Mouse (Mus musculus): ENCODE measurements around the gene Esd. TPM values are rescaled to one million over a fixed set of nuclear protein-coding genes. Genes with fewer than 3 reads are reported as not detected.

Esd gene
- total RNA-seq (2021): 10 to 100 TPM; 66.1 to 83.7 TPM
- long read RNA-seq, experiment 1, transcript Esd-201 (9 exons, 1,988 nt): major isoform, 94 of 105 reads
- long read RNA-seq, experiment 1, partial matches to known transcripts: 4 of 105 reads
- long read RNA-seq, experiment 1, other reads (novel, unspliced or antisense): 5 of 105 reads
- long read RNA-seq, experiment 2, transcript Esd-201 (9 exons, 1,988 nt): major isoform, 100 of 109 reads
- long read RNA-seq, experiment 2, partial matches to known transcripts: 4 of 109 reads
- long read RNA-seq, experiment 2, other reads (novel, unspliced or antisense): 1 of 109 reads

DNA sequence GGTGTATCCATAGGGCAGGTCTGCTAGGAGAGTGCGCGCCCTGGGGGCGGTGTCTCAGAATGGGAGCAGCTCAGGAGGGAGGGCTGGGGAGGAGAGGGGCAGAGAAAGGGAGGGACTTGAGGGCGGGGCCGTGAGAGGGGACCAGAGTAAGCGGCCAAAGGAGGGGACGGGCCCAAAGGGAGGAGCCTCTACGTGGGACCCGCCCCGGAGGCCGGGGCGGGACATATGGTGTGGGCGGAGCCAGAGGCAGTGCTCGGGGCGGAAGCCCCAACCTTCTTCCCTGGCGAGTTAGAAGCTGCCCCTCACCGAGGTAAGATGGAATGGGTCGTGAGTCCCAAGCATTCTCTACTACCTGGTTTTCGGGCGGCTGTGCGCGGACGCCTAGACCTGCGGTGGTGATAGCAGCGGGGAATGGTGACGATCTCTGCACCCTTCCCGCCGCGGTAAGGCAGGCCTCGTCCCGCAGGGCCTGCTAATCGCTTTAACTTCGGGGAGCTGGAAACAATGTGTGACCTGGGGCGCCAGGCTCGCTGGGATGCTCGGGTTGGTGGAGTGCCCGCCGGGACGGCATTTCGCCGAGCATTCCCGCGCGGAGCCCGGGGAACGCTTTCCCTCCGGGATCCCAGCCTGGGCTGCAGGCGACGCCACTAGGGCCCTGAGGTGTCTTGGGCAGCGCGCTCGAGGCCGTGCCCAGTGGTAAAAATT lies at the start of gene Esd:
Gene Esd, plus strand, starts transcription at position 219 of the 705 bp plus-strand sequence.
- DNase-seq: peak; percentile 93

GRCm38 (mm10) chr14:74684298-74684978 lies 47.7 kb upstream of the Esd start:
- no peak for DNase-seq

- DNase-seq: no peak
Measured at GRCm38 (mm10) chr14:74691963-74692362, 40.1 kb upstream of the Esd start.

GRCm38 (mm10) chr14:74696766-74697165 lies 35.3 kb upstream of the Esd start:
- no peak for DNase-seq

GRCm38 (mm10) chr14:74697432-74697831 lies 34.7 kb upstream of the Esd start:
- no peak for DNase-seq

DNA sequence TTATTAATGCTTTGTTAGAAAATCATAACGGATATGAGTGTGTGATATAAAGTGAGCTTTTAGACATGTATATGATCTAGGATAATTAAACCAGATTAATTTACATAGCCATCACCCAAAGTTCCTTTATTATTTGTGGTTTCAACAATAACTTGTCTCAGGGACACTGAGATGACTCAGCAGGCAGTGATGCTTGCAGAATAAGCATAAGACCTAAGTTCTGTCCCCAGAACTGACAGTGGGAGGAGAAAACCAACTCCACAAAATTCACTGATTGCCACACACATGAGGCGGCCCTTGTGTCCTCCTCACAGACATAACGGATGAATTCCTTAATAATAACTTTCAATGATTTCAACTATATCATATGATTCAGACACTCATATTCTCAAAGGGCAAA lies 32.9 kb upstream of the Esd start:
- DNase-seq: no peak

DNA sequence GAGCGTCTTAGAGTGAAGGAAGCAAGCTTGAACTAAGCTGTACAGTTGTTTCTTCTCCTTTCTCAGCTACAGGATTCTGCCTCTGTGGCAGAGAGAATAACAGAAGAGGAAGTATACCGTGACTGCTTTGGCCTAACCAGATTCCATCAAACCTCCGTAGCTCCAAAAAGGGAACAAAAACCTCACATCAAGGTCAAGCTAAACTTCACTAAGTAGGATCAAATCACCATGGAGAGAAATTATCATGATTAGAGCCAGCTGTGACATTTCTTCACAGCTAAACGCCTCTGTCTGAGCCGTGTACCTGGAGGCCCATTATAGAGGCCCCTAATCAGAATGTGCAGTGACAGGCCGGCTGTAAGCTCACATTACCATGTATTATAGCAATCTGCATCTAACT lies 28.2 kb upstream of the Esd start:
- no peak for DNase-seq

DNA sequence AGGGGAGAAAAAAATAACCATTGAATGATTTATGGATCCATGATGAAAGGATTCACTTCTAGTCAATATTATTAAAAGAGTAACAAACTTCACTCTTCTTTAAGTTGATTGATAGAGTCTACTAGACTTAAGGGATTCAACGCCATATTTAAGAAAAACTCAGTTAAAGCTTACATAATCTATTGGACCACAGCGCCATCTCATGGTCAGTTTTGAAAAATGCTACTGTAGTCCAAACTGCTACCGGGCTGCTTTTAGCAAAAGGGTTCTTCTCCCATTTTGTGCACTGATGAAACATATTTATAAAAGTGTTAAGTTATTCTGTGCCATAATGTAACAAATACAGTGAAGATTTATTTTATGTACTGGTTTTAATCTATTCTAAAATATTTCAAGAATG lies 23.0 kb upstream of the Esd start:
- DNase-seq: no peak

GRCm38 (mm10) chr14:74723541-74723940 lies 8.6 kb upstream of the Esd start:
- no peak for DNase-seq

DNA sequence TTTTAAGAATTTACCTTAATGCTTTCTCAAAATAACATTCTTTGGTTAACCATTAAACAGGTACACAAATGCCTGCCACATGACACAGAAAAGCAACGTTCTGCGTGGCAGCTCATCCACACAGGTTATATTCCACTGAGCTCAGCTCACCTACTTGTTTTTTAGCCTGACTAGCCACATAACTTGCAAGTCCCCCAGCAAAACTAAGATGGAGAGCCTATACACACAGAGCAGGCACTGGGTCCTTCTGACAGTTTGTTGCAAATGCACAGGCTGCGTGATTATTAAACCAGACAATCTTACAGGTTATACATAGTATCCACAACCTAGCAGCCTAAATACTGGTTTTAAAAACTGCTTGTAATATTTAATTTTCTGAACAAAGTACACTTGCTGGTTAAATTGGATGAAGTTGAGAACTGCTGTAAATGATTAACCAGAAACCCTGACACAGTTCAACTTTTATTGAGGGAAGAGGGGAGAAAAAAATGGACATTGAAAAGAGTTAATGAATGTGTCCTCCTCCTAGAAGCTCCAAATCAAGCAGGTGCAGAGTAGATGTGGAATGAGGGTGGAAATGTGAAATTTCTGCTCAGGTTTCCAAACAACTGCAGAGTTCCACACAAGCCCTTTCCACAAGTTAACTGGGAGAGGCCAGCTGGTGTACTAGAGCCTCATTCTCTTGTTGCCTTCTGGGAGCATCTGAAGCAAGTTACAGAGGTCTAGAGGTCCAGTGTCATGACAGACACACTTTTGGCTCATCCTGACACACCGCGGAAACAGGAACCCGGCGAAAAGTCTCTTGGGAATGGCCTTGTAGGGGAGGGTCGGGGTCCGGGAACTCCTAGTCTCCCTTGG lies 647 bp upstream of the Esd start:
- DNase-seq: no peak

- no peak for DNase-seq
Measured at GRCm38 (mm10) chr14:74733397-74733796, 1.3 kb downstream of the Esd start.

DNA sequence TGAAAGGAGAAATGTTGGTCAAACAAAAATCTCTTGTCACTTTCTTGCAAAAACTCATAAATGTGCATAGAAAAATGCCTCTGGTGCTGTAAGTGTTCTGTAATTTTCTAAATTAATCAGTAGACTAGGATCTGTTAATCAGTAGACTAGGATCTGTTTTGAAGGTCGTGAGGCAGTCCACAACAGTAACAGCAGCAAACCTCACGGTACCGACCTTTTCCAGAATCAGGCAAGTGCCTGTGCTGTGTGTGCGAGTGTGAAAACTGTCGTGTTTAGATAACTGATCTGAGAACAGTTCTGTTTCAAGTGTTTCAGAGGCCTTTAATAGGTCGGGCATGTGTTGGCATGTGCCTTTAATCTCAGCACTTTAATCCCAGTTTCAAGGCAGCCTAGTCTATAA lies 3.4 kb downstream of the Esd start:
- DNase-seq: no peak

GRCm38 (mm10) chr14:74736850-74737249 lies 4.8 kb downstream of the Esd start:
- DNase-seq: no peak

- DNase-seq: peak; percentile 39
Measured at GRCm38 (mm10) chr14:74764191-74764918, 32.3 kb downstream of the Esd start.

DNA sequence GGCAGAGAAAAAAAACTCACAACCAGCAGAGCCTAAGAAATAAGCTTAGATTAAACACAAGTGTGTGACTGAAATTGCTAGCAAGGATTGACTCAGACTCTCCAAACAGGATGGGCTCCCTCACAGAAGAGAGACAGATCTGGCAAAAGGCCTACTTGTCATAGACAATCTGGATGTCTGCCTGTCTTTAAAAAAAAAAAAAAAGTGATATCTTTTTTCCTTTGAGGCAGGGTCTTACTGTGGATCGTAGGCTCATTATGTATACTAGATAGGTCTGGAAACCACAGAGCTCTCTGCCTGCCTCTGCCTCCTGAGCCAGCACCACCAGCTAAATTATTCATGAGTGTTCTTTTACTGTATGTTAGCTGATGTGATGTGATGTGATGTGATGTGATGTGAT lies 35.8 kb downstream of the Esd start:
- DNase-seq: no peak

GRCm38 (mm10) chr14:74774046-74774619 lies 42.0 kb downstream of the Esd start:
- no peak for DNase-seq

DNA sequence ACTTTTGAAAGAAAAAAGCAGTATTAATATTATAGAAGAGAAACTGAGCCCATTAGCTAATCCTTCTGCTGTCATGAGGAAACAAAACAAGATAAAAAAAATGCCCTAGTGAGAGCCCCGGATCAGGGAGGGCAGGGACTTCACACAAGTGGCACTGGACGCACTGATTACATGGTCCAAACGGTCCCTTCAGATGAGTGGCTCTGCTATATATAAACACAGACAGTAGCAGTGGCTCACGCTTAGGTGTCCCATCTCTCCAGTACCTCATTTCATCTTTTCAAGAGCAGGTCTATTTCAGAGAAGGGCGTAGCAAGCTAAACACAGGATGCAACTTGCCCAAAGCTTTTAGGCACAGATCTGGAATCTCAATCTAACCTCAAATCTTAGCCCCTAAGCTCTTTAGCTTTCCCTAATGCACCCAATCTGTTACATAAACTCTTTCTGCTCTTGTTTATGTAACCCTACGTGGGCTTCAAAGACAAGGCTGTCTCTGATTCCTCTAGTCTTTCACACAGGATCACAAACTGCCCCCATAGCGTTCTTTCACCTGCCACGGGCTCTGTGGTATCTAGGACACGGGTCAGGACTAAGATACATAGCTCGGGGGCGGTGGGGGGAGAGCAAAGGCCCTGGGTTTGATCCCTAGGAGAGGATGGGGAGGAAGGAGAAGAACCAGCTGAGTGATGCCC lies 52.3 kb downstream of the Esd start:
- no peak for DNase-seq

- DNase-seq: no peak
Measured at GRCm38 (mm10) chr14:74787717-74788116, 55.6 kb downstream of the Esd start.

DNA sequence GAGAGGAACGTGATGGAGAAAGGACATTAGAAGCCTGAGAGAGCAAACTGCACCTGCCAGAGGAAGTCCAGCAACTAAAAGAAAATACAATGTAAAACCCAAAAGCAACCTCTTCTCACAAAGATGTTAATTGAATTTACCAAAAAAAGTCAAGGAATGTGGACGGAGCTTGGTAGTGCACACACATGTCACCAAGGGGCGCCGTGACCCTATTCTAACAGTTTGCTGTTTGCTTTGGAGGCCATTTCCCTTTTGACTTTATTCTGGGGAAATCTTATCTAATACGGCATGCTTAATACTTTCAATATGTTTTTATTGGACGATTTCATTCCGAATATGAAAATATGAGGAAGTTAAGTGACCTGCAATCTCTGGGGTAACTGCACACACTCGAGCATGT lies 56.7 kb downstream of the Esd start:
- DNase-seq: no peak

DNA sequence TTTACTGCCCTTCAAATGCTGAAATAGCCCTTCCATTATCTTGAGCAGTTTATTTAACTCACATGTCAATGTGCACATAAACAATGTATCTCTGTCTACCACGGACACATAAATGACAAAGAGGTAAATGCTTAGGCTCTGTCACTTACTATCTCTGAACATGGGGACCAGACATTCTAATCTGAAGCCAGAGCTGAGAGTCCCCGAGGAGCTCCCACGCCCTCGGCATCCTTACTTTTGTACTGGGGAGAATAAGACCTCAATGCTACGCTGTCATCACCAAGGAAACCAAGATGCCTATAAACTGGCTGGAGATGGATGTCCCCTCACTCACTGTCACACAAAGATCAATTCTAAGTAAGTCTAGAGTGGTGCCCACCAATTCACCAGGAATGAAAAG lies 58.4 kb downstream of the Esd start:
- no peak for DNase-seq

DNA sequence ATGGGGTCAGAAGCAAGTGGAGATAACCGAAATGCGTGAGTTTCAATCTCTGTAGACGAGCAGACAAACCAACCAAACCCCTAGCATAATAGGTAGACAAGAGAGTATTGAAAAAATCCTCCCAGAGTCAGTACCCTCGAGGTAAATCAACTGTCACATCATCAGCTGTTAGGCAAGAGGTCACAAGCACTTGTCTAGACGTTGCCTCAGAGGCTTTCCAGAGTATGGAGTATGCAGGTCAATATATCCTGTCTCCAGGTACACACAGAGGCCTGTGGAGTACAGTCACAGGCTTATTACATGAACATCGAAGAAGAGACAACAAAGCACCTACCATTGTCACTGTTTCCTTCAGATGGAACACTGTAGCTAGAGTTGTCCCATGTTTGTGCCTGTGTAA lies 60.7 kb downstream of the Esd start:
- no peak for DNase-seq
